Mouse (Mus musculus) thymus, postnatal 10 days (tissue): ENCODE results near the gene Cbr1.
"Not testable (repeated sequence)": the region's sequence is repeated elsewhere in the genome, so short reads cannot be mapped to it uniquely, and the experiment has no call there.

Experiments
- DNase-seq, 2 experiments: peaks; one replicate each; pipeline ENCODE4 v3.0.0; 2021; ENCODE audit warnings: low spot score in 2 of 2

The Cbr1 gene

GRCm38 (mm10) chr16:93597551-93597950 lies 8.1 kb upstream of the Cbr1 start:
- no peak for DNase-seq

GRCm38 (mm10) chr16:93599461-93599860 lies 6.2 kb upstream of the Cbr1 start:
- DNase-seq: no peak

GRCm38 (mm10) chr16:93603439-93604212 lies 2.0 kb upstream of the Cbr1 start, which contains the start of gene Setd4:
TSS of gene Setd4 (minus strand) at chr16:93604063.
- DNase-seq: peak; percentile 71 to 78

- DNase-seq: no peak
Measured at GRCm38 (mm10) chr16:93604481-93604969, 1.1 kb upstream of the Cbr1 start.

- DNase-seq: no peak
Measured at GRCm38 (mm10) chr16:93606146-93606545, 493 bp downstream of the Cbr1 start.

GRCm38 (mm10) chr16:93607669-93608101 lies 2.0 kb downstream of the Cbr1 start:
- DNase-seq: peak; percentile 83 to 89

- no peak for DNase-seq
Measured at GRCm38 (mm10) chr16:93608731-93609130, 3.1 kb downstream of the Cbr1 start.

GRCm38 (mm10) chr16:93609796-93610195 lies 4.1 kb downstream of the Cbr1 start:
- DNase-seq: no peak

- DNase-seq: no peak
Measured at GRCm38 (mm10) chr16:93610961-93611360, 5.3 kb downstream of the Cbr1 start.

- DNase-seq: peak; percentile 58 to 84
Measured at GRCm38 (mm10) chr16:93615118-93615870, 9.6 kb downstream of the Cbr1 start.

GRCm38 (mm10) chr16:93623759-93624158 lies 18.1 kb downstream of the Cbr1 start:
- not testable (repeated sequence) for DNase-seq

GRCm38 (mm10) chr16:93624671-93625070 lies 19.0 kb downstream of the Cbr1 start:
- no peak for DNase-seq

GRCm38 (mm10) chr16:93626745-93627144 lies 21.1 kb downstream of the Cbr1 start:
- DNase-seq: no peak

- DNase-seq: no peak
Measured at GRCm38 (mm10) chr16:93627761-93628400, 22.2 kb downstream of the Cbr1 start, which contains the start of gene Gm5678. TSS of gene Gm5678 (plus strand) at chr16:93628097.

GRCm38 (mm10) chr16:93644006-93644405 lies 38.4 kb downstream of the Cbr1 start:
- DNase-seq: no peak

- no peak for DNase-seq
Measured at GRCm38 (mm10) chr16:93648441-93649183, 43.0 kb downstream of the Cbr1 start.
